ENCODE assay signal across 8 mouse cellular contexts in the genomic region with DNA sequence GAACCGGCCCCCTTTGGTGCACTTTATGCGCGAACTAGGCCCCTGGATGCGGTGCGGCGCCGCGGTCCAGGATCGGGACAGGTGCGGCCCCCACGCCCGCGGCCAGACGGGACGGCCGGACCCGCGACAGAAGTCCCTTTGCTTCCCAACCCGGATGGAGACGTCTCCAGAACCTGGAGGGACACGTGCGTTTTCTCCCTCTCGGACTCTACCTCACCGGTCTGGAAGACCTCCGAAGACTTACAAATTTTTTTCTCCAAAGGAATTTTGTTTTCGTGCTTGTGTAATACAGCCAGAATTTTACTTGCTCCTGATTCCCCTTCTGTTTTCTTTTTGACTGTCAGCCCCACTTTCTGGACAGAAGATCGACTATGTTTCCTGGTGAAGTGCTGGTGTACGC. TPM values are rescaled to one million over a fixed set of nuclear protein-coding genes. Genes with fewer than 3 reads are reported as not detected.
A peak's percentile ranks its signal among the peaks of the same experiment; 100 is the strongest.
DNase-seq lines count a peak whose midpoint lies in the region; ATAC-seq and TF ChIP-seq lines count a peak whose summit lies in the region.

No protein-coding gene starts in this region.

- whole genome bisulfite sequencing in embryonic facial prominence, embryonic 12.5 days, result 3% methylated on average over 28 of the region's 28 CpGs
- 2% methylated on average over 28 of the region's 28 CpGs for WGBS in intestine, embryonic 14.5 days
- WGBS in neural tube, embryonic 12.5 days, result 4% methylated on average over 28 of the region's 28 CpGs

- peak overlapping the region; percentile 88 for H3K27ac ChIP-seq in left cerebral cortex, adult 2 months
- peak overlapping the region; percentile 94; the same call in 1 of the 2 replicates for H3K27ac ChIP-seq in embryonic facial prominence, embryonic 12.5 days
- peak overlapping the region; percentile 94 for H3K27ac ChIP-seq in intestine, embryonic 14.5 days (ENCODE audit: low read depth)
- peak overlapping the region; percentile 90 for H3K27ac ChIP-seq in neural tube, embryonic 12.5 days

- H3K9ac ChIP-seq in embryonic facial prominence, embryonic 12.5 days, result peak overlapping the region; percentile 85
- H3K9ac ChIP-seq in intestine, embryonic 14.5 days (ENCODE audit: low read length), result peak overlapping the region; percentile 93
- peak overlapping the region; percentile 89 for H3K9ac ChIP-seq in neural tube, embryonic 12.5 days

- intact Hi-C loops in left cerebral cortex, adult 2 months (cut with DNase I), result loop anchor here (1.0 to 10.0 kb wide), 4 partner anchors 87 to 518 kb away; no protein-coding TSS in a partner anchor

- H3K9me3 ChIP-seq in embryonic facial prominence, embryonic 12.5 days, result no peaks in the 10 kb centered on the region
- H3K9me3 ChIP-seq in intestine, embryonic 14.5 days (ENCODE audit: control insufficient read depth, low read length), result no peaks in the 10 kb centered on the region
- H3K9me3 ChIP-seq in neural tube, embryonic 12.5 days, result no peaks in the 10 kb centered on the region

- DNase-seq in left cerebral cortex, adult 2 months (ENCODE audit: extremely low spot score in 1 of 2, low spot score in 2 of 2), result no peak
- no peak for DNase-seq in left cerebral cortex, adult 11 months (ENCODE audit: low spot score)
- no peak for DNase-seq in intestine, embryonic 14.5 days (ENCODE audit: low spot score)
- no peak for DNase-seq in kidney, postnatal 25 days
- no peak for DNase-seq in urinary bladder, postnatal 14 days (ENCODE audit: low spot score)
- DNase-seq in thymus, postnatal 14 days, result no peak

- no peak for ATAC-seq in embryonic facial prominence, embryonic 12.5 days (ENCODE audit: insufficient number of reproducible peaks, insufficient read depth, low FRiP score, low TSS enrichment)
- no peak; the same call in 1 of the 2 replicates for ATAC-seq in intestine, embryonic 14.5 days (replicated peaks; ENCODE audit: low FRiP score, low TSS enrichment, low read depth)
- ATAC-seq in neural tube, embryonic 12.5 days (ENCODE audit: low FRiP score, low read depth), result no peak

- H3K4me3 ChIP-seq in left cerebral cortex, adult 2 months, result peak overlapping the region; percentile 89
- peak overlapping the region; percentile 75 for H3K4me3 ChIP-seq in embryonic facial prominence, embryonic 12.5 days
- H3K4me3 ChIP-seq in intestine, embryonic 14.5 days (ENCODE audit: low read depth, low read length), result peak overlapping the region; percentile 79
- peak overlapping the region; percentile 82 for H3K4me3 ChIP-seq in neural tube, embryonic 12.5 days

- H3K36me3 ChIP-seq in embryonic facial prominence, embryonic 12.5 days, result no peaks in the 10 kb centered on the region
- no peaks in the 10 kb centered on the region for H3K36me3 ChIP-seq in intestine, embryonic 14.5 days (ENCODE audit: control insufficient read depth, insufficient read depth, low read length)
- H3K36me3 ChIP-seq in neural tube, embryonic 12.5 days, result no peaks in the 10 kb centered on the region

- no peak; the same call in 1 of the 2 replicates for TF ChIP-seq CTCF in left cerebral cortex, adult 2 months (IDR thresholded peaks at IDR 0.05)

- no peaks in the 10 kb centered on the region for H3K27me3 ChIP-seq in embryonic facial prominence, embryonic 12.5 days
- H3K27me3 ChIP-seq in intestine, embryonic 14.5 days (replicated peaks; ENCODE audit: control insufficient read depth, insufficient read depth, low read length), result no peaks in the 10 kb centered on the region
- H3K27me3 ChIP-seq in neural tube, embryonic 12.5 days (replicated peaks), result no peaks in the 10 kb centered on the region

- peaks cover 13% of the 10 kb centered on the region for H3K4me1 ChIP-seq in embryonic facial prominence, embryonic 12.5 days
- peaks cover 15% of the 10 kb centered on the region; the same call in 1 of the 2 replicates for H3K4me1 ChIP-seq in intestine, embryonic 14.5 days (replicated peaks; ENCODE audit: control insufficient read depth, insufficient read depth, low read length)
- peaks cover 17% of the 10 kb centered on the region for H3K4me1 ChIP-seq in neural tube, embryonic 12.5 days

- peak overlapping the region; percentile 73 for H3K4me2 ChIP-seq in embryonic facial prominence, embryonic 12.5 days (replicated peaks)
- peak overlapping the region; percentile 81 for H3K4me2 ChIP-seq in intestine, embryonic 14.5 days (ENCODE audit: low read length)
- peak overlapping the region; percentile 77 for H3K4me2 ChIP-seq in neural tube, embryonic 12.5 days (replicated peaks)

RNA-seq across cellular contexts. Expression of a gene that starts 1.2 kb away (rescaled TPM):
- 10 to 100 TPM; 13.0 to 13.1 TPM for total RNA-seq in left cerebral cortex, adult 2 months (2021)
- 6.4 and 6.6 TPM in 2 replicates for polyA plus RNA-seq in embryonic facial prominence, embryonic 12.5 days (2016; fragmentation: Nextera tagmentation; extraction: Ambion mirVana)
- polyA plus RNA-seq in intestine, embryonic 14.5 days (2014; fragmentation: Nextera tagmentation; extraction: Ambion mirVana), result 3.1 and 5.0 TPM in 2 replicates
- polyA plus RNA-seq in neural tube, embryonic 12.5 days (2016; fragmentation: Nextera tagmentation; extraction: Ambion mirVana), result 7.0 and 8.2 TPM in 2 replicates
